Mouse (Mus musculus) Patski (cell line): ENCODE results near the gene Grm1. TPM values are rescaled to one million over a fixed set of nuclear protein-coding genes. Genes with fewer than 3 reads are reported as not detected.

Source experiments
- ATAC-seq: fragments of 100-300 bp; one replicate; pipeline ENCODE4 v1.8.0; 2021
- CTCF ChIA-PET: fragments of 350-600 bp; sonication (Branson Sonifier 250); formaldehyde crosslinking; loops from one replicate; lab custom pipeline; 2022; ENCODE audit warnings: inconsistent platforms; lab: Charles Lee
- POLR2A ChIA-PET: fragments of 350-600 bp; sonication (Branson Sonifier 250); formaldehyde crosslinking; loops from one replicate; lab custom pipeline; 2022; ENCODE audit warnings: antibody characterized with exemption, inconsistent platforms; lab: Charles Lee
- DNase-seq: peaks from one replicate; pipeline ENCODE4 v3.0.0-alpha.2; 2011; ENCODE audit warnings: low read depth, low spot score
- H3K27me3 ChIP-seq: fragments of 371-371 bp; one replicate; pipeline ENCODE4 v1.5.1; 2021
- CTCF ChIP-seq: fragments of 100-300 bp; IDR thresholded peaks from one replicate; pipeline ENCODE4 v1.5.1; 2021
- in situ Hi-C: fragments of 300-500 bp; cut with MboI; formaldehyde crosslinking; loops from 3 replicates; pipeline ENCODE4 v1.11.1; 2018; ENCODE audit warnings: low pct_unique_long_range_greater_than_20kb, mixed read lengths
- polyA plus RNA-seq: library from polyadenylated mRNA; unstranded; gene quantifications from one replicate; pipeline ENCODE4 v1.2.3, GENCODE M21; 2021

Gene Grm1
- polyA plus RNA-seq, 1 experiment from 2014 or later = not detected

DNA sequence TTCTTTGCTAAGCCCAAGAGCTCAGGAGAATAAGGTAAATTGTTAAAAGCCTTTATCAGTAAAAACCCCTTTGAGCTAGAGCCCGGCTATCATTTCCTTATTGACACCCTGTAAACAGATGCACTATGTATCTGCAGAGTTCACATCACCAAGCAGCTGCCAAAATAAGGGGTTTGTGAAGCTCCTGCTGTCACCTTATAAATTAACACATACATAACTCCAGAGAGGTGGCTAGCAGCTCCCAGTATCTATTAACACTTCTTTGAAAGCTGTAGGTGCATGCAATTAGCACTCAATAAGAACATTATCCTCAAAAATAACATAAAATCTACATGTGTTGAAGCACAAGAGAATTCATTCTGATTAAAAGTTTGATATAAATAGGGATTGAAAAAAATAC lies 191.9 kb downstream of the Grm1 start:
- no peak for TF ChIP-seq CTCF
- ATAC-seq (no peak), DNase-seq (no peak)
- CTCF ChIA-PET = interaction anchor here (1.7 kb wide), 1 partner anchor 17 kb away, joined by 3 read pairs; no protein-coding TSS in a partner anchor
- in situ Hi-C loops = no loop called here
- H3K27me3 ChIP-seq = no peaks in the 10 kb centered on the region
- POLR2A ChIA-PET = no interaction called here

GRCm38 (mm10) chr10:10888521-10888920 lies 193.6 kb downstream of the Grm1 start:
- ATAC-seq = no peak
- ChIA-PET CTCF (no interaction called here), POLR2A (no interaction called here)
- H3K27me3 ChIP-seq = no peaks in the 10 kb centered on the region
- in situ Hi-C loops = no loop called here
- no peak for TF ChIP-seq CTCF
- DNase-seq = no peak

DNA sequence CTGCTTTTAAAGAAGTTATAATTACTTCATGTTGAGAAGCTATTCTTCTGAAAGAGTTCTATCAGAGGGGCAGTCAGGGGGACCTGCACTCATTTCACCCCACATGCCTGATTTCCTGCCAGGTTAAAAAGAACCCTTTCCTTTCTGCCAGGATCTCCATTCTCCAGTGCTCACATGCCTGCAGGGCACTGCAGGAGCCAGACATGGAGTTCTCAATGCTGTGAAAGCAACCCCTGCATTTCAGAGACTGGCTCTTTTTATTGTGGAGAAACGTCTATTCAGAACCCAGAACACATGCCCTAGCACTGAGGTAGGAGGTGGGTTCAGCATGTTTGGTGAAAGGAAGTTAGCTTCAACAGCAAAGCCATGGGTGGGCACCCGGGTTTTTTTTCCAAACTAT lies 197.2 kb downstream of the Grm1 start:
- ATAC-seq (no peak), DNase-seq (no peak)
- no peak for TF ChIP-seq CTCF
- H3K27me3 ChIP-seq = no peaks in the 10 kb centered on the region
- ChIA-PET POLR2A (no interaction called here), CTCF (no interaction called here)
- in situ Hi-C loops = no loop called here

DNA sequence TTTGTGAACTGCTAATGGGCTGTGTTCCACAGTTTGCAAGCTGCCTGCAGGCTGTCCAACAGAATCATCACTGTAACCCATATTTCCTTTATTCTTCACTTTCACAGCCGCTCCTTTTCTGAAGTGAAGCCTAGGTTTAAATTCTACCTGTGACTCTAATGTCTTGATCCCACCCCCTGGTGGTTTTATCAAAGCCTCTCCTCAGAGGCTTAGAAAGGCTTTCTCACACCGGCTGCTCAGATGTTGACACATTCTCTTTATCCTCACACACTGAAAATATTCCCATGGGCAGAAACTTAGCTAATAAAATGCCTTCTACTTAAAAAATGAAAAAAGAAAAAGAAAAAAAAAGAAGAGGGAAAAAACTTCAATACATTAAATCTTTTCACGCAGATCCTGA lies 210.0 kb downstream of the Grm1 start:
- DNase-seq (no peak), ATAC-seq (no peak)
- in situ Hi-C loops = no loop called here
- ChIA-PET CTCF (interaction anchor here (1.0 kb wide), 1 partner anchor 15 kb away, joined by 3 read pairs; no protein-coding TSS in a partner anchor), POLR2A (no interaction called here)
- no peak for TF ChIP-seq CTCF
- peaks cover 4% of the 10 kb centered on the region for H3K27me3 ChIP-seq

DNA sequence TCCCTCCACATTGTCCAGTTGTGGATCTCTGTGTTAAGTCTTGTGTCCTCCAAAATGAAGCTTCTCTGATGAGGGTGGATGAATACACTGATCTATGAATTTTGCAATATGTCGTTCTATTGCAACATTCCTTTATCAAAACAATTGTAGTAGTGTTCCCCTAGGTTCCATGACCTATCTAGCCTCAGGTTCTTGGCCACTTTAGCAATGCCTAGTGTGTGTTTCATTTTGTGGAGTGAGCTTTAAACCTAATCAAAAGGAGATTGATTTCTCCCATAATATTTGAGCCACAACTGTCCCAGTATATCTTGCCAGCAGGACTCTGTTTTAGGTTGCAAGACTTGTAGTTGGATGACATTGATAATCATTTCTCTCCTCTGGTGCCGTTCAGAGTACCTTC lies 211.9 kb downstream of the Grm1 start:
- CTCF ChIA-PET = interaction anchor here (1.8 kb wide), 1 partner anchor 15 kb away, joined by 6 read pairs; no protein-coding TSS in a partner anchor
- no peak for TF ChIP-seq CTCF
- no peak for DNase-seq
- POLR2A ChIA-PET = no interaction called here
- no peak for ATAC-seq
- in situ Hi-C loops = no loop called here
- peaks cover 4% of the 10 kb centered on the region for H3K27me3 ChIP-seq

DNA sequence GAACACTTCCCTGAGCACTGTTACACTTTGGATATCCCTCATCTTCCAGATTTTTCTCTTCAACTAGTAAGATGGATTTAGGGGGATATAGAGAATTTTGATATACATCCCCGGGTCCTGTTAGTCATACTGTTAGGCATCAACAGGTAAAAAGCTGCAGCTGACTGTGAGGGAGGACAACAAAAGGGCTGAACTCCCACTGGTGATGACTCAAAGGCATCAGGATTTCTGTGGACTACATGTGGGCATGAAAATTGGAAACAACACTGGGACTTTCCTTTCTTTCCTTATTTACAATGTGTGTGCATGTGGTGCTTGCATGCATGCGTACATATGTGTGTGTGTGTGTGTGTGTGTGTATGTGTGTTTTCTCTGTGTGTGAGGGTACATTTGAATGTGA lies 215.9 kb downstream of the Grm1 start:
- ATAC-seq (no peak), DNase-seq (no peak)
- POLR2A ChIA-PET = no interaction called here
- no peak for TF ChIP-seq CTCF
- no peaks in the 10 kb centered on the region for H3K27me3 ChIP-seq
- in situ Hi-C loops = no loop called here
- CTCF ChIA-PET = no interaction called here

GRCm38 (mm10) chr10:10864759-10865158 lies 217.4 kb downstream of the Grm1 start:
- ChIA-PET CTCF (no interaction called here), POLR2A (no interaction called here)
- ATAC-seq = peak; percentile 54
- no peaks in the 10 kb centered on the region for H3K27me3 ChIP-seq
- TF ChIP-seq CTCF = no peak
- DNase-seq = no peak
- in situ Hi-C loops = no loop called here

GRCm38 (mm10) chr10:10847376-10848286 lies 234.5 kb downstream of the Grm1 start:
- no peak for DNase-seq
- ChIA-PET CTCF (no interaction called here), POLR2A (interaction anchor here (0.7 kb wide), 1 partner anchor 10 kb away, joined by 5 read pairs; no protein-coding TSS in a partner anchor)
- TF ChIP-seq CTCF = no peak
- in situ Hi-C loops = no loop called here
- no peak for ATAC-seq
- H3K27me3 ChIP-seq = no peaks in the 10 kb centered on the region

GRCm38 (mm10) chr10:10845059-10845685 lies 237.0 kb downstream of the Grm1 start:
- TF ChIP-seq CTCF = no peak
- CTCF ChIA-PET = no interaction called here
- DNase-seq (no peak), ATAC-seq (peak; percentile 31)
- in situ Hi-C loops = no loop called here
- no peaks in the 10 kb centered on the region for H3K27me3 ChIP-seq
- POLR2A ChIA-PET = no interaction called here

DNA sequence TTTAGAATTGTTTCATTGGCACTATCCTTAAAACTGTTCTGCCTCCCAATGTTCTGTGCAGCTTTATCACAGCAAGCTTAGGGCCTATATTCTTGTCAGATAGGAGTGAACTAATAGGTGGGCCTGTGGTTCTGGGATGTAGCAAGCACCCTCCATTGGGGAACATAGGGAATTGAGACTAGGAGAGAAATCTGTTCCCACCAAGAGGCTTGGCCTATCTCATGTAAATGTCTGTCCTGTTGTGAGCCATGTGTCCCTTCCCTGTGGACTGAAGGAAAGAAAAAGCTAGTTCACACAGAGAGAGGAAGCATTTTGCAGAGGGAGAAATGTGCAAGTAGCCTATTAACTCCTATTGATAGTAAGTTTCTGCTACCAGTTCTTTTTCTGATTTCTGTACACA lies 246.8 kb downstream of the Grm1 start:
- ATAC-seq (no peak), DNase-seq (no peak)
- in situ Hi-C loops = no loop called here
- H3K27me3 ChIP-seq = no peaks in the 10 kb centered on the region
- CTCF ChIA-PET = no interaction called here
- POLR2A ChIA-PET = no interaction called here
- no peak for TF ChIP-seq CTCF

DNA sequence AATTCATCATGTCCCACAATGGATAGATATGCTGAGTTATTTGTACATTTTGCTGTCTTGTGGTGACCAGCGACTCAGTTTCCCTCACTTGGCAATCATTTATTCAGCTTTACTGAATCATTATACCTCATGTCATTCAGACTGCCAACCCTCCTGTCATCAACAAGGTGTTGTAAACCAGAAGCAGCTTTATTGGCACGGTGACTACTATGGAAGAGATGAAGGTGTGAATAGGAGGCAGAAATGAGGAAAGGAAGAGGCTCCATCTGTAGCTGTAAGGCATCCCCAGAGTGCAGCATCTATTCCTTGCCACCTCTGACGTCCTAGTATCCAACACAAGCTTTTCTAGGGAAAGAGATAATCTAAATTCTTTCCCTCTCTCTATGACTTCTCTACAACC lies 247.3 kb downstream of the Grm1 start:
- CTCF ChIA-PET = no interaction called here
- no peak for ATAC-seq
- DNase-seq = no peak
- POLR2A ChIA-PET = no interaction called here
- in situ Hi-C loops = no loop called here
- no peak for TF ChIP-seq CTCF
- H3K27me3 ChIP-seq = no peaks in the 10 kb centered on the region
